Mouse (Mus musculus) ES-E14 (cell line): ENCODE results near the gene Lrrc57.

ENCODE experiments used
- ZC3H11A ChIP-seq: IDR thresholded peaks from 2 replicates; pipeline ENCODE4 v1.6.1; 2012; ENCODE audit warnings: low read depth, mild to moderate bottlenecking, inconsistent platforms, low read length, borderline replicate concordance
- ZNF384 ChIP-seq: IDR thresholded peaks from 2 replicates; pipeline ENCODE4 v1.6.1; 2012; ENCODE audit warnings: low read depth, low read length, inconsistent platforms

DNA sequence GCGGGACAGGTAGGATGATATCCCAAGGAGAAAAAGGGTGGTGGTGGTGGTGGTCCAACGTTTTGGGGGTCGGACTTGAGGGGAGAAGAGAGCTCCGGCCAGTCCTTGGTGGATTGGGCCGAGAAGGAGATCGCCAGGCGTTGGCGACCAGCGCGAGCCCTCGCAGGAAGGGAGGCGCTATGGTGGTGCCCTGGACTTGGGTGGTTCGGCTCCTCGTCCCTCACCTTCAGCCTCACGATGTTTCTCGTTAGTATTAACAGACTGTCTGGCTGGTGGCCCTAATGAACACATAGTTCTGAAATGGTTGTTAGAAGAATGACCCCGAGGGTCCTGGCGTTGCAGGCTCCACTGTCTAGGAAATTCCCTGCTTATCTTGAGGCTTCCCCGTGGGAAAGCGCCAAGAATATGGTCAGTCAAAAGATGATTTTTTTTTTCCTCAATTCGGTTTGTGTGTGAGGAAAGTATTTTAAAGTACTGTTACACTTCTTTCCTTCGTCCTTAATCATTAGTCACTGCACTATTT, 41.5 kb downstream of the Lrrc57 start:
- TF ChIP-seq ZNF384 (no peak), ZC3H11A (no peak)
